Mouse (Mus musculus): ENCODE results near the gene Inpp5a. TPM values are rescaled to one million over a fixed set of nuclear protein-coding genes. Genes with fewer than 3 reads are reported as not detected.

Inpp5a gene
- total RNA-seq, 2 experiments from 2014 or later, result 41.2 to 43.2 TPM

DNA sequence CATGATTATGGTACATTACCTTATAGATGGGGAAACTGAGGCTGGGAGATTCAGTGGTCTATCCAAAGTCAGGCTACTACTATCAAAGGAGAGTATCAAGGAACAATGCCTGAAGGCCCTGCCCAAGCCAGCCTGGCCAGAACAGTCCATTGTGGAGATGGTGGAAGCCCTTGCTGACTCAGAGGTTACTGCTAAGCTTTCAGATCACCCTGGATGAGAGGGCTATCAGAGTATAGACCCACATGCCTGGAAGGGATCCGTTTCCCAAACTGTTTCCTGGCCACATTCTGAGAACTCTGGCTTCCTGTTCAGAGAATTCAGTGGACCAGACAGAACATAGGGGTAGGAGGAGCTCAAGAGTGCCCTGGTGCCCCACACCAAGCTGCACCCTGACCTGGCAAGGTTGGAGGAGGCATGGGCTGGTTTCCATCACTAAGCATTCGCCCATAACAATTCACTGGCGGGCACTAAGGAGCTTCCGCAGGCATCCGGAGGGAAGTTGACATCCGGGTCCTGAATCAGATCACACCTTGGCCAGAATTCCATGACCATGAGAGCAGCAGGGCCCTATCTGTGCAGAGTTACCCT lies 19.3 kb upstream of the Inpp5a start:
- DNase-seq (ENCODE audit: low spot score in 2 of 2), result no peak

GRCm38 (mm10) chr7:139371389-139371788 lies 17.5 kb upstream of the Inpp5a start:
- DNase-seq (ENCODE audit: low spot score in 2 of 2), result no peak

DNA sequence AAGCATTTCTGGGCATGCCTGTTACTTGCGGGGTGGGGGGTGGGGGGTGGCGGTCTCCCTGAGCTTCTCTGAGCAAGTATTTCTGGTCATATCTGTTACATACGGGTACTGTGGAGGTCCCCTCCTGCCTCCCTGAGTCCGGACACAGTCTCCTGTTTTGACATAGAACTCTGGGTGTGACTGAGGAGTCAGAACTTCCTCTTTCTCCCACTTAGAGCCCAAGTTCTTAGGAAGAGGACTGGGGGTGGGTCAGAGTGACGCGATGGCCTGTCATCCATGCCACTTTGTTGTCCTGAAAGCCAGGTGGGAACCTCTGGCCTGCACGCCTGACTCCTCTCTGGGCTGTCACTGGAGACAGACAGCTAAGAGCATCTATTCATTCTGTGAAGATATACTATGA lies 11.5 kb upstream of the Inpp5a start:
- DNase-seq (ENCODE audit: low spot score in 2 of 2), result no peak

DNA sequence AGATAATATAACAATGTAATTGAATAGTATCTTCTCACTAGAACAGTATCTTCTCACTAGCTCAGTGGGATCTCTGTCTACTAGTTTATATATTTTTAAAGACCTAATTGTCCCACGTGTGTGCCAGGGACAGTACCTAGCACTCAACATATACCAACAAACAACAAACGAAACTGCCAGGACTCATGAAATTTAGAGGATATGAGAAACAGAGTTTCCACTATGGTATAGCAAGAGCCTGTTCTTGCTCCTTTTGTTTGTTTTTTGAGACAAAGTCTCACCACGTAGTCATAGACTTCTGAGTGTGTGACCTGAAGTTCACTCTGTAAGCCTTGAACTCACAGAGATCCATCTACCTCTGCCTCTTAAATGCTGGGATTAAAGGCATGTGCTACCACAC lies 10.6 kb upstream of the Inpp5a start:
- no peak for DNase-seq (ENCODE audit: low spot score in 2 of 2)

- DNase-seq (ENCODE audit: low spot score in 2 of 2), result no peak
These were observed 9.2 kb upstream of the Inpp5a start for GRCm38 (mm10) chr7:139379745-139380144.

DNA sequence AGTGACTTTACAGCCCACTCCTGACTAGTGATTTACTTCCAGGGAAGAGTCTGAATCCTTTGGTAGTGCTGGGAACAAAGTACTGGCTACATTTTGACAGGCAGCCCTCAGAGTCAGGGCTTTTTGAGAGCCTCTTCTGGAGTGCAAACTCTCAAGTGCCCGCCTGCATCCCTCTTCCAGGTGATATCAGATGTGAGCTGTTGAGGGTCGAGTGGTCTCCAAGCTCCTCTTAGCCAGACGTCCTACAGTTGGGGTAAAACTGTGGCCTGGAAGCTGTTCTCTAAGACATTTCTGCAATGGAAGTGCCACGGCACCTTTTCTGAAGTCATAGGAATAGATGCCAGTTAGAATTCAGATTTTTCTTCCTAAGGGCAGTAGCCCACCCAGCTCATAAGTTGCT lies 8.7 kb upstream of the Inpp5a start:
- DNase-seq (ENCODE audit: low spot score in 2 of 2), result no peak

DNA sequence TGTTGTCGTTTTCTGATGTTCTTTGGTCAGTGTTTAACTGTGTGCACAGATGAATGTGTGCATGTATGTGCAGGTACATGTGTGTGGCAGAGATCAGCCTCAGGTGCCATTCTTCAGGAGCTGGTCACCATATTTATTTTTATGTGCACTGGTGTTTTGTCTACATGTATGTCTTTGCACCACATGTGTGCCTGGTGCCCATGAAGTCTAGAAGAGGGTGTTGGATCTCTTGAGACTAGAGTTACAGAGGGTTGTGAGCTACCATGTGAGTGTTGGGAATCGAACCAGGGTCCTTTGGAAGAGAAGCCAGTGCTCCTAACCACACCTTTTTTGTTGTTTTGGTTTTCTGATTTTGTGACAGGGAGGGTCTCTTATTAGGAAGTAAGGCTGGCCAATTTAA lies 7.0 kb upstream of the Inpp5a start:
- DNase-seq (ENCODE audit: low spot score in 2 of 2), result no peak

GRCm38 (mm10) chr7:139382796-139383195 lies 6.1 kb upstream of the Inpp5a start:
- DNase-seq (ENCODE audit: low spot score in 2 of 2), result no peak

GRCm38 (mm10) chr7:139384500-139384899 lies 4.4 kb upstream of the Inpp5a start:
- no peak for DNase-seq (ENCODE audit: low spot score in 2 of 2)

DNA sequence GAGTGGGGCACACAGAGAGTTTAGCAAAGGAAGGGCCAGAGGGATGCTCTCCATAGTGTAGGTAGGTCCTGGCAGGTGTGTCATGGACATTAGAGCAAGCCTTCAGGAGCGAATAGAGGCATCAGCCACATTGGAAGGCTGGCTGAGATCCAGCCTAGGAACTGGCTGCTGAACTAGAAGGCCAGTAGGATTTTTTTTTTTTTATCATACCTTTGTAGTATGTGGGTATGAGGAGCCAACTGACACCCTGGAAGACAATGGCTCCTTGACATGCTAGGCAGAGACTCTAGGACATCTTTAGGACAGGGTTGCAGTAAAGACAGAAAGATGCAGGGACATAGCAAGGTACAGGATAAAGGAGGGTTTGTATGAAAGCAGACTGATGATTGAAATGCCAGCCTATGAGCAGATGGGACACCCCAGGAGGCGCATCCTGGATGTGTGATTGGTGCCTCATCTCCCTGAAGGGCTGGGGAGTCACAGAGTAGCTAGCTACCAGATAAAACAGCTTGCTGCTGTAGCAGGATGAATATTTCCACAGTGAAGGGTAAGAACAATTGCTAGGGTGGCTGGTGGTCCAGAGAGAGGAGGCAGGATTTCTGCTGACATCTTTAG lies 3.9 kb upstream of the Inpp5a start:
- DNase-seq (ENCODE audit: low spot score in 2 of 2), result no peak

GRCm38 (mm10) chr7:139386933-139387690 lies 1.8 kb upstream of the Inpp5a start:
- peak in 1 of 2 experiments; percentile 9 for DNase-seq (ENCODE audit: low spot score in 2 of 2)

DNA sequence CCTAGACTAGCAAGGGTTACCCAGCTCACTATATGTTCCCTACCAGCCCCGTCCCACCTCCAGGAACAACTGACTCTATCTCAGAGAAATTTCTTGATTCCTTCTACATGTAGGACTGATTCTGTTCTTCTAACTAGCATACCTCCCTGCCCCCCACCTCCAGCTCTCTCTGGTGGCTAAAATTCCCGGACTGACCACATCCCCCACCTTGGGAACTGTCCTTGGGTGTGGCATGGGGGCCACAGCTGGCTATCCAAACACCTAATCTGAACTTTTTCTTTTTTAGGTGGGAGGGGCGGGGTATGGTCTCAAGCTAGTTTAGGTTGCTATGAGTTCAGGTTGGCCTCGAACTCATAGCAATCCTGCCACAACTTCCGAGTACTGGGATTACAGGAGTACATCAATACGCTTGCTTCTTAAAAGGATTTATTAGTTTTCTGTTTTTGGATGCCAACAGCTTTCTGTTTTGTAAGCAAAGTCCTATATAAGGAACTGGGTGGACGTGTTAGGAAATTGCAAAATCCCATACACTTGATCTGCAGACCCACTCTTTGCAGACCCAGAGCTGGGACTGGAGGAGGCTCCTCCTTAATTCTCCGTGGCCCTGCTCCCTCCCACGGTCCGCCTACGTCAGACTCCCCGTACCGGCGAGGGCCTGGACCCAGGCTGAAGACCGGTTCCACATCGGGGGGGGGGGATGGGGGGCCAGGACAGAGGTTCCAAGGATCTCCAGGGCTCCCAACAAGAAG lies 814 bp upstream of the Inpp5a start:
- DNase-seq (ENCODE audit: low spot score in 2 of 2), result peak in 1 of 2 experiments; percentile 33

GRCm38 (mm10) chr7:139389213-139389761 lies 378 bp downstream of the Inpp5a start:
- no peak for DNase-seq (ENCODE audit: low spot score in 2 of 2)

DNA sequence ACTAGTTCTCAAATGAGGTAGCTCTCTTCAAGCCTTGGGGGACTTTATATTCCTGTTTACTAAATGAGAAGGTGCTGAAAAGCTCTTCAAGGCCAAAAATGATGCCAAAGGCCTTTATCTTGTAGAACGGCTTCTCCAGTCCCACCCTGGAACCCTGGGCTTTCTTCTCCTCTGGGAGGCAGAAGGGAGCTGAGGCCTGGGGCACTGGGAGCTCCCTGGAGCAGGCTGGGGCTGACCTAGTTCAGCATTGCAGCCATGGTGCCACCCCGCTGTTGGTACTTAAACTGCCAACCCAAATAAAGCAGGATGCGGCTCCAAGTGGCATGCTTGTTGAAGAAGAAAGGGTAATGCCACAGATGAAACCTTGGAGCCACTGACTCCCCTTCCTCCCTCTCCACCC lies 1.5 kb downstream of the Inpp5a start:
- no peak for DNase-seq (ENCODE audit: low spot score in 2 of 2)

DNA sequence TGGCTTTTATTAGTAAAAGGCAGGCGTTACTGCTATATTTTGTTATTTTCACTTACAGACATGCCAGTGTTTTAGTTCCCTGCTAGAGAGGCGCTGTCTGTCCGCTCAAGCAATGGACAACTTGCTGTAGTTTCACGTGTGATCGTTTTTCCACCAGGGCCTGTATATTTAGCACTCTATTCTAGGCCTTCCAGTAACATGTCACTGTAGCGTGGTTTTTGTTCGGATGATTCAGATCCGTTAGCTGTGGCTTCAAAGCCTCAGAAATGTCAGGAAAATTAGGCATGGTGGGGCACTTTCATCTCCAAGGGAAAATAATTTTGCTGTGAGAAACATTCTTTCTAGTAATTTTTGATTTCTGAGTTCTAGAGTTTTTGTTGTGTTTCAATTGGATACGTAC lies 2.0 kb downstream of the Inpp5a start:
- peak in 1 of 2 experiments; percentile 10 for DNase-seq (ENCODE audit: low spot score in 2 of 2)

- peak in 1 of 2 experiments; percentile 10 for DNase-seq (ENCODE audit: low spot score in 2 of 2)
These were observed 2.8 kb downstream of the Inpp5a start for GRCm38 (mm10) chr7:139391691-139392090.

GRCm38 (mm10) chr7:139392106-139392505 lies 3.2 kb downstream of the Inpp5a start:
- peak in 1 of 2 experiments; percentile 12 for DNase-seq (ENCODE audit: low spot score in 2 of 2)

DNA sequence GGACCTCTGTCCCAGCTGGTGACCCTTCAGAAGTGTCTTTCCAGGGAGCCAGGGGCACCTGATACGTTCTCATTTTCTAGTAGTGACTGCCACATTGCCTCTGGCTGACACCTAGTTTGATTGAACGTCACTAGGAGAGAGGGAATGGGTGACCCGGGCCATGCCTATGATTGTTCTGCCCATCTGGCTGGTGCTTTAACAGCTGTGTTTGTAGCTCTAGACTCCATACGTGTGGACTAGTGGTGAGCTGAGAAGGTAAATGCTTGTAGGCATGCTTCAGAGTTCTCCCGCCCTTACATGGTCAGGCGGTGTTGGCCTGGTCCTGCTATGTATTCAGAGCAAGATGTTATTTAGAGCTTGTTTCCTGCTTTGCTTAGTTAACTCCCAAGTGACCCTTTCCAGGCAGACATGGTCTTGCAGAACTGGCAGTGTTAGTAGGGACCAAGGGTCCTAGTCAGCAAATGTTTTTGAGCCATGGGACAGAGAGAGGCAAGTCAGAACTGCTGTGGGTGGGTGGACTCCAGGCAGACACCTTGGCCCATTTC lies 3.9 kb downstream of the Inpp5a start:
- peak in 1 of 2 experiments; percentile 8 for DNase-seq (ENCODE audit: low spot score in 2 of 2)

DNA sequence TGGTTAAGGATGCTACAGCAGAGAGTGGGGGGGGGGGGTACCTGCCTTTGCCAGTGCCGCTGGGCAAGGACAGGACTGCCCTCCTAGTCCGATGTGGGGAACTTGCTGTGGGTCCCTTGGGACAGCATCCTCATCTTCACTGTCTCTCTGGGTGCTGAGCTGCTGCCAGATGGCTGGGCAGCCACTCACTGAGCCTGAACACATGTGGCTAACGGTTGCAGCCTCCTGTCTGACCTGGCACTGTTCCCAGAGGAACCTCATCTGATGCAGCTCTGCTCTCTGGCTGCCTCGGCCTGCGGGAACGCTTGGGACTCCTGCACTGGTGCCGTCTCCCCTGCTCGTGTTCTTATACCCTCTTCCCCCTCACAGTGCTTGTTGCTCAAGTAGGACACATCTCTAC lies 8.6 kb downstream of the Inpp5a start:
- DNase-seq (ENCODE audit: low spot score in 2 of 2), result peak; percentile 46 to 56

DNA sequence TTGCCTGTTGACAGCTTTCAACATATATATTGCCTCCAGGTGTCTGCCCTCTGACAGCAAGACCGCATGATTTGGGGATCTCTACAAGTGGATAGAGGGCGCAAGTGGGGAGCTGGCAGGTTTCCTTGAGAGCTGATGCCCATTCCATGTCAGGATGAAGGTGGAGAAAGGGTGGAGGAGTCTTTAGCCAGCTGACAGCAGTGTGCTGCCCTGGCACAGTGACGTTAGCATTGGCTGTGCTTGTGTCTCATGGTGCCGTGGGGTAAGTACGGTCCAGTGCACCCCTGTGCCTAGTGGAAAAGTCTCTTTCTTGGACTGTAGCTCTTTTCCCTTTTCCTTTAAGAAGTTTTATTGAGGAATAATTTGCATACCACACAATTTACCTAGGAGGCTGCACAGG lies 9.2 kb downstream of the Inpp5a start:
- no peak for DNase-seq (ENCODE audit: low spot score in 2 of 2)

DNA sequence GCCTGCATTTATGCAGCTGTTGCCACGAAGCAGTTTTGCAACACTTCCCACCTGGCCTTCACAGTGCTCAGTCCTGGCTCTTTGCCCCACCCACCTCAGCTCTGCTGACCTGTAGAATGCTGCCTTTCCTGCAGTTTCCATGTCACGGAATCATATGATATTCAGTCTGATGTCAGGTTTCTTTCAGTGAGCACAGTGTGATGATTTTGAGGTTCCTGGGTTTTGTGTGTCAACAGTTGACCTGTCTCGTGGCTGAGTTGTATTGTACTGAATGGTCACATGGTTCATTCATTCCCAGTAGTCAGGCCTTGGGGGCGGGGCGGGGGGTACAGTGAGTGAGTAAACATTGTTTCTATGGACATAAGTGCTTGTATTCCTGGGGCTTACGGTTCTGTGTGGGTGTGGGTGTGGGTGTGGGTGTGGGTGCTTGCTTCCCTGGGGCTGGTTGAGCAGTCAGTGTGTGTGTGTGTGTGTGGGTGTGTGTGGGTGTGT lies 9.7 kb downstream of the Inpp5a start:
- no peak for DNase-seq (ENCODE audit: low spot score in 2 of 2)
